Mouse (Mus musculus) midbrain, postnatal 0 days (tissue): Measurements from ENCODE around the gene Alkbh8. TPM values are rescaled to one million over a fixed set of nuclear protein-coding genes. Genes with fewer than 3 reads are reported as not detected.
"Not testable (repeated sequence)": the region's sequence is repeated elsewhere in the genome, so short reads cannot be mapped to it uniquely, and the experiment has no call there.

Experiments used
- ATAC-seq: fragments of 200-750 bp; cut with Nextera tagmentation; 2 replicates; pipeline ENCODE4 v1.8.0; 2017; ENCODE audit warnings: moderate number of reproducible peaks, mild to moderate bottlenecking, moderate TSS enrichment, moderate library complexity; ENCODE audit not compliant: low FRiP score
- DNase-seq: peaks from one replicate; pipeline ENCODE4 v3.0.0-alpha.2; 2015; ENCODE audit warnings: low spot score
- H3K27ac ChIP-seq: fragments of 300-500 bp; sonication (generic); 2 replicates; pipeline ENCODE4 v1.5.1; 2014; ENCODE audit warnings: low read depth, mild to moderate bottlenecking, low read length, mixed read lengths
- H3K27me3 ChIP-seq: fragments of 300-500 bp; sonication (generic); 2 replicates; pipeline ENCODE4 v1.6.1; 2014; ENCODE audit warnings: low read length, control low read depth, mixed read lengths; ENCODE audit not compliant: insufficient read depth
- H3K36me3 ChIP-seq: fragments of 300-500 bp; sonication (generic); 2 replicates; pipeline ENCODE4 v1.6.1; 2014; ENCODE audit warnings: low read length, control low read depth, mixed read lengths; ENCODE audit not compliant: insufficient read depth
- H3K4me1 ChIP-seq: fragments of 300-500 bp; sonication (generic); 2 replicates; pipeline ENCODE4 v1.6.1; 2014; ENCODE audit warnings: mild to moderate bottlenecking, control low read depth, antibody characterized with exemption, low read length, mixed read lengths; ENCODE audit not compliant: insufficient read depth
- H3K4me2 ChIP-seq: fragments of 300-500 bp; sonication (generic); 2 replicates; pipeline ENCODE4 v1.6.1; 2014; ENCODE audit warnings: low read depth, mild to moderate bottlenecking, low read length, mixed read lengths; ENCODE audit not compliant: poor library complexity, severe bottlenecking
- H3K4me3 ChIP-seq: fragments of 300-500 bp; sonication (generic); 2 replicates; pipeline ENCODE4 v1.5.1; 2014; ENCODE audit warnings: low read depth, mild to moderate bottlenecking, low read length, moderate library complexity
- H3K9ac ChIP-seq: fragments of 300-500 bp; sonication (generic); replicated peaks from 2 replicates; pipeline ENCODE4 v1.6.1; 2014; ENCODE audit warnings: mild to moderate bottlenecking, low read length, moderate library complexity, mixed read lengths; ENCODE audit not compliant: poor library complexity, severe bottlenecking
- H3K9me3 ChIP-seq: fragments of 300-500 bp; sonication (generic); 2 replicates; pipeline ENCODE4 v1.6.1; 2016; ENCODE audit warnings: low read length, control low read depth
- CTCF ChIP-seq: IDR thresholded peaks from 2 replicates; pipeline ENCODE4 v1.5.1; 2016; ENCODE audit warnings: antibody characterized with exemption, mild to moderate bottlenecking
- WGBS: fragments of 180-500 bp; shearing (Covaris S2); extraction: QIAGEN DNeasy Blood & Tissue Kit; methylation state at CpG from one replicate; pipeline ENCODE4 v1.1.7; 2014; 5-methylcytosine and 5-hydroxymethylcytosine counted together
- polyA plus RNA-seq: library from polyadenylated mRNA; unstranded; fragments of >200 nt; fragmentation: Nextera tagmentation; extraction: Ambion mirVana; gene quantifications from 2 replicates; pipeline ENCODE4 v1.2.1, GENCODE M21; 2015
- total RNA-seq: library from RNA; depleted of rRNA; stranded (reverse); fragments of >200 nt; gene quantifications from 2 replicates; pipeline ENCODE4 v1.2.3, GENCODE M21; 2014; rRNA removed

The Alkbh8 gene
- total and polyA plus RNA-seq, 2 experiments from 2014 or later: 20.4 to 50.8 TPM

DNA sequence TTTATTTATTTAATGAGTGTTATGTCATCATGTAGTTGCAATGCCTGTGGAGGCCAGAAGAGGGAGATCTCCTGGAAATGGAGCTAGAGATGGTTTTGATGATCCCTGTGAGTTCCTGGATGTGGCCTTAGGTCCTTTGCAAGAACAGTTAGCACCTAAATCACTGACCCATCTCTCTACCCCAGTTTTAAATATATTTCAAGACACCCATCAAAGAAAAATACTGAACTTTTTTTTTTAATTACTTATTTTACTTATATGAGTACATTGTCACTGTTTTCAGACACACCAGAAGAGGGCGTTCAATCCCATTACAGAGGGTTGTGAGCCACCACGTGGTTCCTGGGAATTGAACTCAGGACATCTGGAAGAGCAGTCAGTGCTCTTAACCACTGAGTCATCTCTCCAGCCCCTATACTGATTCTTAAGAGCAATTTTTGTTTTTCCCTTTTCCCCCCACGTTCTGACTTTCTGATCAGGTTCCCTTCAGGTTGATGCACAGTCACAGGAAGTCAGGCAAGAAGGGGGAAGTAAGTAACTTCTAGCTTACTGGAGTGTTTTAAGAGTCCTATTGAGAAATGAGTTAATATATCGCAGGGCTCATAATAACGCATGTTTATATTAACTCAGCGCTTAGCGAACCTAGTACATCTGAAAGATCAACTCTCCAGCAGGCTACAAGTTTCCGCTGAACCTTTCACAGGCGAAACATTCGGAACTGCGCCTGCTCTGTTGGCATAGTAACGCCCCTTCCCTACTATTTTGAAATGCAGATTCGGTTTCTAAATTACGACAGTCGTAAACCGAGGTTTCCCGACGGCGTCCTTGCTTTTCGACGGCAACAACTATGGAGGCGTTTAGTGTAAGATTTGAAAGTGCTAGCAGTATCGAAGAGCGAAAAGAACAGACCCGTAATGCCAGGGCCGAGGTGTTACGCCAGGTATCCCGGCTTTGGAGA is 68.6 kb downstream of the Alkbh8 start, which contains the start of gene Cwf19l2:
Gene Cwf19l2 (plus strand): TSS at position 342 of the 958 bp plus-strand sequence.
- peak within 1 kb of the TSS; percentile 61 for H3K4me2 ChIP-seq
- DNase-seq (peak; percentile 97), ATAC-seq (peak; percentile 95)
- no peaks in the 10 kb centered on the region for H3K9me3 ChIP-seq
- H3K4me3 ChIP-seq: peak within 1 kb of the TSS; percentile 65
- no peaks in the 10 kb centered on the region for H3K36me3 ChIP-seq
- H3K4me1 ChIP-seq: no peaks in the 10 kb centered on the region
- peak; percentile 63 for TF ChIP-seq CTCF
- H3K27me3 ChIP-seq: no peaks in the 10 kb centered on the region
- H3K9ac ChIP-seq: peak within 1 kb of the TSS; percentile 50
- WGBS: under 1% methylated on average over 28 of the region's 28 CpGs
- peak within 1 kb of the TSS; percentile 55 for H3K27ac ChIP-seq

- Histone ChIP-seq H3K9me3 (no peaks in the 10 kb centered on the region), H3K27me3 (no peaks in the 10 kb centered on the region), H3K9ac (peak overlapping the region; percentile 50), H3K4me3 (peak overlapping the region; percentile 65), H3K36me3 (no peaks in the 10 kb centered on the region), H3K4me2 (peak overlapping the region; percentile 61), H3K4me1 (no peaks in the 10 kb centered on the region), H3K27ac (peak overlapping the region; percentile 55; the same call in 1 of the 2 replicates)
- DNase-seq (peak; percentile 40), ATAC-seq (no peak)
- WGBS: 0% methylated on average over 13 of the region's 13 CpGs
- TF ChIP-seq CTCF: no peak
Observed at GRCm38 (mm10) chr9:3404372-3404771, 69.4 kb downstream of the Alkbh8 start.

DNA sequence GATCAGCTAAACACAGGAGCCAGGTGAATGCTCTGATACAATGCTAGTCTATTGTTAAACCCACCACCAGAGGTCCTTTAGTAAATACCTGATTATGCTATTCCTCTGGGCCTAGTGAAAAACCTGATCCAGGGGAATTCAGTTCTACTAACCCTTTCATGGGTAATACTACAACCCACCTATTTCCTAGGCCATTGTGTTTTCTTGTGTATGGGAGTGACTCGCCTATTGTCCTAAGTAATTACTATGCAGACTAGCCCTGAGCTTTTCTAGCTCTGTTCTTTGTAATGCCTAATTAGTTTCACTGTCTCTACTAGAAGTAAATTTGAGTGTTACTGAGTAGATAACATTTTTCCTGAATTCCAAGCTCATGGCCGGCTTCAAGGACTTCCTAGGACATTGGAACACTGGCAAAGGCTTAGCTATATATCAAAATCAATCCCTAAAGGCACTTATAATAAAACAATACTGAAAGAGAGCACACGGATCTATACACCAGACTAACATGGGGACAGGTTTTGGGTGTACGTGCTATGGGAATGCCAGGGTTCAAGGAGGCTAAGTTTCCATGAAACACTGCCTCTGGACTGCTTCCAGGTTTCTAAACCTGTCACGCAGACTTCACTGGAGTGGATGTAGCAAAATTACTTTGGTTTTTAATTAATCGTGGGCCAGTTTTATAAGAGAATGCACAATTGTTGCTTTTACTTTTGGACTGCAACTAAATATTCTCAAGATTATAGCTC is 104.8 kb downstream of the Alkbh8 start:
- not testable (repeated sequence) for ATAC-seq
- WGBS: 86% methylated on average over 6 of the region's 6 CpGs

More for the DNA sequence above, 104.8 kb downstream of the Alkbh8 start:
- H3K27me3 ChIP-seq, H3K27ac ChIP-seq, H3K36me3 ChIP-seq, H3K9ac ChIP-seq, H3K9me3 ChIP-seq, H3K4me1 ChIP-seq, DNase-seq, H3K4me2 ChIP-seq, H3K4me3 ChIP-seq: not testable (repeated sequence)

Other genes with a start within 250 kb of the Alkbh8 start
- 7.9 and 8.4 TPM in 2 replicates for gene Cwf19l2, start 68.5 kb downstream of the Alkbh8 start, total RNA-seq
- 7.6 and 8.3 TPM in 2 replicates for gene Cwf19l2, start 68.5 kb downstream of the Alkbh8 start, polyA plus RNA-seq
- gene Gucy1a2, start 197.6 kb downstream of the Alkbh8 start, total RNA-seq: 30.7 and 40.0 TPM in 2 replicates
- 2.9 and 3.4 TPM in 2 replicates for gene Gucy1a2, start 197.6 kb downstream of the Alkbh8 start, polyA plus RNA-seq